Mouse (Mus musculus) megakaryocyte, embryonic 14.5 days (primary cell): ENCODE results near the gene Olfr1175-ps.

Experiments
- FLI1 ChIP-seq: IDR thresholded peaks from 2 replicates; pipeline ENCODE4 v1.6.1; 2012; ENCODE audit warnings: low read length, inconsistent platforms, mixed read lengths
- GATA1 ChIP-seq: IDR thresholded peaks from 3 replicates; pipeline ENCODE4 v1.6.1; 2012; ENCODE audit warnings: mixed read lengths, low read length, inconsistent platforms, borderline replicate concordance

GRCm38 (mm10) chr2:88279775-88280174 is 47.2 kb downstream of the Olfr1175-ps start, which contains the start of gene Olfr1173:
- TF ChIP-seq GATA1 (no peak), FLI1 (no peak)
